Mouse (Mus musculus): ENCODE measurements around the gene Gm45716.
"Not testable (repeated sequence)": the region's sequence is repeated elsewhere in the genome, so short reads cannot be mapped to it uniquely, and the experiment has no call there.

Gene Gm45716

GRCm38 (mm10) chr11:90250189-90250588 lies 62.7 kb downstream of the Gm45716 start:
- no peak for DNase-seq (ENCODE audit: low spot score)

- no peak for DNase-seq (ENCODE audit: low spot score)
Observed at GRCm38 (mm10) chr11:90250730-90251129, 63.2 kb downstream of the Gm45716 start.

GRCm38 (mm10) chr11:90251923-90252322 lies 64.4 kb downstream of the Gm45716 start:
- no peak for DNase-seq (ENCODE audit: low spot score)

GRCm38 (mm10) chr11:90252366-90252765 lies 64.9 kb downstream of the Gm45716 start:
- DNase-seq (ENCODE audit: low spot score): no peak

- no peak for DNase-seq (ENCODE audit: low spot score)
Observed at GRCm38 (mm10) chr11:90254536-90254935, 67.1 kb downstream of the Gm45716 start.

- no peak for DNase-seq (ENCODE audit: low spot score)
Observed at GRCm38 (mm10) chr11:90255687-90256086, 68.2 kb downstream of the Gm45716 start.

GRCm38 (mm10) chr11:90256833-90257525 lies 69.5 kb downstream of the Gm45716 start:
- no peak for DNase-seq (ENCODE audit: low spot score)

- DNase-seq (ENCODE audit: low spot score): no peak
Observed at GRCm38 (mm10) chr11:90258321-90258927, 70.9 kb downstream of the Gm45716 start.

- no peak for DNase-seq (ENCODE audit: low spot score)
Observed at GRCm38 (mm10) chr11:90259071-90259470, 71.6 kb downstream of the Gm45716 start.

- no peak for DNase-seq (ENCODE audit: low spot score)
Observed at GRCm38 (mm10) chr11:90259826-90260225, 72.3 kb downstream of the Gm45716 start.

- DNase-seq (ENCODE audit: low spot score): no peak
Observed at GRCm38 (mm10) chr11:90264180-90264579, 76.7 kb downstream of the Gm45716 start.

GRCm38 (mm10) chr11:90265581-90265980 lies 78.1 kb downstream of the Gm45716 start:
- DNase-seq (ENCODE audit: low spot score): no peak

GRCm38 (mm10) chr11:90268934-90269333 lies 81.5 kb downstream of the Gm45716 start:
- DNase-seq (ENCODE audit: low spot score): no peak

- no peak for DNase-seq (ENCODE audit: low spot score)
Observed at GRCm38 (mm10) chr11:90269398-90270123, 82.1 kb downstream of the Gm45716 start.

GRCm38 (mm10) chr11:90270132-90270877 lies 82.8 kb downstream of the Gm45716 start:
- DNase-seq (ENCODE audit: low spot score): no peak

GRCm38 (mm10) chr11:90274187-90274586 lies 86.7 kb downstream of the Gm45716 start:
- no peak for DNase-seq (ENCODE audit: low spot score)

- DNase-seq (ENCODE audit: low spot score): peak; percentile 23
Observed at GRCm38 (mm10) chr11:90275663-90276062, 88.2 kb downstream of the Gm45716 start.

GRCm38 (mm10) chr11:90276150-90276549 lies 88.7 kb downstream of the Gm45716 start:
- no peak for DNase-seq (ENCODE audit: low spot score)

- DNase-seq (ENCODE audit: low spot score): no peak
Observed at GRCm38 (mm10) chr11:90276561-90276960, 89.1 kb downstream of the Gm45716 start.

GRCm38 (mm10) chr11:90280069-90280468 lies 92.6 kb downstream of the Gm45716 start:
- DNase-seq (ENCODE audit: low spot score): no peak

GRCm38 (mm10) chr11:90281943-90282342 lies 94.5 kb downstream of the Gm45716 start:
- DNase-seq (ENCODE audit: low spot score): not testable (repeated sequence)

- DNase-seq (ENCODE audit: low spot score): no peak
Observed at GRCm38 (mm10) chr11:90283159-90283558, 95.7 kb downstream of the Gm45716 start.
